13 mouse cellular contexts compared by ENCODE assay signal in the genomic region with DNA sequence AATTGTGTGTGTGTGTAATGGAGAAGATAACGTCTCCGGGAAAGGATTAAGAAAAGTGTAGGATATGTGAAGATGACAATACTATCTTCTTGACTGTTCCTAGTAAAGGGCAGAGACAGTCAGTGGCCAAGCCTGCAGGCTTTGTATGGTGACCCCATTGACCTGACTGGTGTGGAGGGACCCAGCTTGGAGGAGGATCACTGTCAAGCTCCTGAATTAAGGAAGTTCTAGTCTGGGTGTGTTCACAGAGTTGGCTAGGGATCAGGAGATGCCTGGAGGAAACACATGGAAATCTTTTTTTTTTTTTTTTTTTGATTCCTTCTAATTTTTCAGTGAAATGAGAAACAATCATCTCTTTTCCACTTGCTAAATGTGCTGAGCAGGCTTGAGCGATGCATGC. TPM values are rescaled to one million over a fixed set of nuclear protein-coding genes. Genes with fewer than 3 reads are reported as not detected.
DNase-seq lines count a peak whose midpoint lies in the region; ATAC-seq and TF ChIP-seq lines count a peak whose summit lies in the region.
"Had no signal": no experiment of that assay in that cellular context is flagged by ENCODE, and none has a peak within 500 bp of the region (broad histone marks: within the 10 kb centered on the region; RNA-seq: fewer than 3 reads in every experiment).

No protein-coding gene starts in this region.

- WGBS in intestine, embryonic 14.5 days = 50% methylated on average over 3 of the region's 3 CpGs
- 56% methylated on average over 3 of the region's 3 CpGs for WGBS in intestine, postnatal 0 days
- 67% methylated on average over 3 of the region's 3 CpGs for WGBS in heart, embryonic 15.5 days
- WGBS in limb, embryonic 14.5 days = 92% methylated on average over 3 of the region's 3 CpGs

- TF ChIP-seq POLR2A in limb, embryonic 14.5 days (IDR thresholded peaks at IDR 0.05; ENCODE audit: borderline replicate concordance, extremely low read depth, insufficient read depth, insufficient read length) = no peak

- peaks cover 10% of the 10 kb centered on the region for H3K4me1 ChIP-seq in intestine, embryonic 14.5 days (replicated peaks; ENCODE audit: control insufficient read depth, insufficient read depth, low read length)
- H3K4me1 ChIP-seq in intestine, postnatal 0 days (replicated peaks; ENCODE audit: control insufficient read depth, insufficient read depth, low read length) = peaks cover 18% of the 10 kb centered on the region
- H3K4me1 ChIP-seq in heart, embryonic 15.5 days (replicated peaks) = peaks cover 30% of the 10 kb centered on the region
- 0 out of 2 replicates have a peak, but pooled peaks cover 6% of the 10 kb centered on the region for H3K4me1 ChIP-seq in limb, embryonic 14.5 days (ENCODE audit: control insufficient read depth, insufficient read depth, low read length)
- H3K4me1 ChIP-seq: forebrain, embryonic 12.5 days; neural tube, embryonic 12.5 days had no signal

- no peak for DNase-seq in intestine, embryonic 14.5 days (ENCODE audit: low spot score)
- peak; percentile 2 for DNase-seq in embryo, embryonic 11 days
- no peak for DNase-seq in limb, embryonic 14.5 days (ENCODE audit: low spot score)
- DNase-seq in layer of hippocampus, postnatal 36 days = no peak
- DNase-seq in urinary bladder, postnatal 36 days (ENCODE audit: low spot score in 2 of 2) = no peak
- DNase-seq: cerebellum, postnatal 36 days had no signal

- H3K36me3 ChIP-seq in intestine, embryonic 14.5 days (ENCODE audit: control insufficient read depth, insufficient read depth, low read length) = no peaks in the 10 kb centered on the region
- H3K36me3 ChIP-seq in intestine, postnatal 0 days (ENCODE audit: control insufficient read depth, insufficient read depth) = no peaks in the 10 kb centered on the region
- H3K36me3 ChIP-seq in heart, embryonic 15.5 days = no peaks in the 10 kb centered on the region
- no peaks in the 10 kb centered on the region for H3K36me3 ChIP-seq in limb, embryonic 14.5 days (ENCODE audit: control insufficient read depth, insufficient read depth, low read length)
- H3K36me3 ChIP-seq: forebrain, embryonic 12.5 days; neural tube, embryonic 12.5 days had no signal

- H3K4me2 ChIP-seq in intestine, embryonic 14.5 days (ENCODE audit: low read length) = no peak overlapping the region
- no peak overlapping the region for H3K4me2 ChIP-seq in intestine, postnatal 0 days (replicated peaks; ENCODE audit: low read depth)
- no peak overlapping the region for H3K4me2 ChIP-seq in heart, embryonic 15.5 days
- no peak overlapping the region for H3K4me2 ChIP-seq in limb, embryonic 14.5 days (replicated peaks; ENCODE audit: low read depth, low read length, severe bottlenecking)
- H3K4me2 ChIP-seq: forebrain, embryonic 12.5 days; neural tube, embryonic 12.5 days had no signal

- no peak overlapping the region for H3K4me3 ChIP-seq in intestine, embryonic 14.5 days (ENCODE audit: low read depth, low read length)
- H3K4me3 ChIP-seq in intestine, postnatal 0 days (ENCODE audit: low read depth, low read length) = no peak overlapping the region
- no peak overlapping the region for H3K4me3 ChIP-seq in heart, embryonic 15.5 days
- H3K4me3 ChIP-seq in limb, embryonic 14.5 days (replicated peaks; ENCODE audit: low read length) = no peak overlapping the region
- H3K4me3 ChIP-seq: forebrain, embryonic 12.5 days; neural tube, embryonic 12.5 days had no signal

- no peak for TF ChIP-seq CTCF in intestine, postnatal 0 days (IDR thresholded peaks at IDR 0.05; ENCODE audit: low read depth)

- no peaks in the 10 kb centered on the region for H3K27me3 ChIP-seq in intestine, embryonic 14.5 days (replicated peaks; ENCODE audit: control insufficient read depth, insufficient read depth, low read length)
- H3K27me3 ChIP-seq in intestine, postnatal 0 days (replicated peaks; ENCODE audit: control insufficient read depth, insufficient read depth, low read length) = no peaks in the 10 kb centered on the region
- H3K27me3 ChIP-seq in heart, embryonic 15.5 days = no peaks in the 10 kb centered on the region
- no peaks in the 10 kb centered on the region for H3K27me3 ChIP-seq in limb, embryonic 14.5 days (ENCODE audit: control insufficient read depth, insufficient read depth, low read length)
- H3K27me3 ChIP-seq: forebrain, embryonic 12.5 days; neural tube, embryonic 12.5 days had no signal

- H3K27ac ChIP-seq in intestine, embryonic 14.5 days (ENCODE audit: low read depth) = peak overlapping the region; percentile 69
- H3K27ac ChIP-seq in intestine, postnatal 0 days (ENCODE audit: low read depth, low read length) = no peak overlapping the region
- H3K27ac ChIP-seq in heart, embryonic 15.5 days = peak overlapping the region; percentile 51
- H3K27ac ChIP-seq in limb, embryonic 14.5 days (replicated peaks; ENCODE audit: low read depth, low read length) = 0 out of 2 replicates have a peak overlapping the region, but pooled peaks have one; percentile 10
- H3K27ac ChIP-seq: forebrain, embryonic 12.5 days; neural tube, embryonic 12.5 days had no signal

- no peaks in the 10 kb centered on the region for H3K9me3 ChIP-seq in intestine, embryonic 14.5 days (ENCODE audit: control insufficient read depth, low read length)
- H3K9me3 ChIP-seq in intestine, postnatal 0 days (ENCODE audit: control insufficient read depth) = no peaks in the 10 kb centered on the region
- no peaks in the 10 kb centered on the region for H3K9me3 ChIP-seq in heart, embryonic 15.5 days (replicated peaks)
- no peaks in the 10 kb centered on the region for H3K9me3 ChIP-seq in limb, embryonic 14.5 days (ENCODE audit: control insufficient read depth, low read length)
- H3K9me3 ChIP-seq: forebrain, embryonic 12.5 days; neural tube, embryonic 12.5 days had no signal

- ATAC-seq in intestine, embryonic 14.5 days (replicated peaks; ENCODE audit: low FRiP score, low TSS enrichment, low read depth) = no peak
- no peak for ATAC-seq in intestine, postnatal 0 days
- ATAC-seq in heart, embryonic 15.5 days (replicated peaks; ENCODE audit: insufficient number of reproducible peaks, insufficient read depth, low FRiP score, low read depth) = no peak
- no peak for ATAC-seq in limb, embryonic 14.5 days (ENCODE audit: low FRiP score, low read depth)

- no peak overlapping the region for H3K9ac ChIP-seq in intestine, embryonic 14.5 days (ENCODE audit: low read length)
- no peak overlapping the region for H3K9ac ChIP-seq in intestine, postnatal 0 days (ENCODE audit: low read depth, low read length)
- no peak overlapping the region for H3K9ac ChIP-seq in heart, embryonic 15.5 days
- H3K9ac ChIP-seq in limb, embryonic 14.5 days (ENCODE audit: low read depth, low read length, severe bottlenecking) = no peak overlapping the region
- H3K9ac ChIP-seq: forebrain, embryonic 12.5 days; neural tube, embryonic 12.5 days had no signal

RNA-seq across cellular contexts. Expression of gene Ptchd3, which starts 35.9 kb away (rescaled TPM):
- not detected in 2 replicates for polyA plus RNA-seq in intestine, embryonic 14.5 days (2014; fragmentation: Nextera tagmentation; extraction: Ambion mirVana)
- polyA plus RNA-seq in intestine, postnatal 0 days (2015; fragmentation: Nextera tagmentation; extraction: Ambion mirVana) = not detected in 2 replicates
- polyA plus RNA-seq in heart, embryonic 15.5 days (2015; fragmentation: Nextera tagmentation; extraction: Ambion mirVana) = 0.08 and 0.13 TPM in 2 replicates
- polyA plus RNA-seq in limb, embryonic 14.5 days (2012; rRNA removed) = 0.09 and 0.14 TPM in 2 replicates
- polyA plus RNA-seq in limb, embryonic 14.5 days (2014; fragmentation: Nextera tagmentation; extraction: Ambion mirVana) = 0.21 TPM in 1 of 2 replicates, not detected in the other
- not detected for total RNA-seq in layer of hippocampus, postnatal 36 days (2021)
- total RNA-seq: gastrocnemius, postnatal 14 days had no signal
- polyA plus RNA-seq: forebrain, embryonic 12.5 days; large intestine, adult 2 months; limb, embryonic 11.5 days; neural tube, embryonic 12.5 days had no signal
